Mouse (Mus musculus) WW6 (cell line): ENCODE measurements around the gene Als2.
A peak's percentile ranks its signal among the peaks of the same experiment; 100 is the strongest.

Source experiments
- DNase-seq: peaks from one replicate; pipeline ENCODE4 v3.0.0-alpha.2; 2013; ENCODE audit warnings: low read depth, low spot score

Als2 gene

DNA sequence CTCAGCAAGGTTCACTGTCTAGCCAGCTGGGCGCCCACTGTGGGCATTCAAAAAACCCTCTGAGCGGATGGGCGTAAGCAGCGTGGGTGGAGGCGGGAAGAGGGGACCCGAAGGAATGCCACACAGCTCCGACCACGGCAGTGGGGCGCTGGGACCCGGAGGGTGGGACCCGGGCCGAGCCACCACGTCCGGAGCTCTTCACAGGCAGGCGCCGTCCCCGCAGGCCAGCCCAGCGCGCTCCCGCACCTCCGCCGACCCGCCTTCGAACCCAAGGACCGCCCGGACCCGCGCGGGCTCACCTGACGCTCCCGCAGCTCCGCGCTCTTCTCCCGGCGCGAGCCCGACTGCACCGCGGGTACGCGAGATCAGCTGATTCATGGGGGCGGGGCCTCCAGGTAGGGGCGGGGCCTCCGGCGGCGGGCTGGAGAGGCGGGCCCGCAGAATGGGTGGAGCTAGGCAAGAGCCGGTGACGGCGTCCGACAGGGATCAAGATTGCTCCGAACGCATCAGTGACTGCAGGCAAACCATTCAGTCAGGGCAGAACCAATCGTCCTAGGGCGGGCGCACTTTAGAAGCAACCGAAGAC, at the start of gene Als2:
TSS of gene Als2 (minus strand) at position 376 of the 586 bp plus-strand sequence.
- DNase-seq = peak; percentile 89

DNA sequence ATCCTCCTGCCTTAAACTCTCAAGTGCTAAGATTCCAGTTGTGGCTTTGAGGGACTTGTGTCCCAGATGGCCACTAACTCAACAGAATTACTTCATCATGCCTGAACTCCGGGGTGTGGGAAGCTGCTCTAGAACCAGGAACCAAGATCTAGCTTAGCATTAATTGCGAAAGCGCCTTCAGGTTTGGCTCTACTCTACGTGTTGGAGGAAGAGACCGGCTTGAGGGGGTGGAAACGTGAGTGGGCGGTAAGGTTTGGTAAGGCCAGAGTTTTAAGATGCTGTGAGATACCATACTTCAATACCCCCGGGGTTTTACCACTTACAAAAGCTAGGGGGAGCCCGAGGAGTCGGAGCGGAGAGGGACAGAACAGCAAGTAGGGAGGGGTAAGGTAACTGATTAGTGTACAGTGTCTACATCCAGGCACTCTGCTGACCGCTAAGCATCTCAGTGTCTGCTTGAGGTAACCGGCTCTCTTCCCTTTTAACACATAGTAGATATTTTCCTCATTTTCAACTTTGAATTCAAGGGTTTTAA, 49.4 kb upstream of the Als2 start:
- peak; percentile 9 for DNase-seq

DNA sequence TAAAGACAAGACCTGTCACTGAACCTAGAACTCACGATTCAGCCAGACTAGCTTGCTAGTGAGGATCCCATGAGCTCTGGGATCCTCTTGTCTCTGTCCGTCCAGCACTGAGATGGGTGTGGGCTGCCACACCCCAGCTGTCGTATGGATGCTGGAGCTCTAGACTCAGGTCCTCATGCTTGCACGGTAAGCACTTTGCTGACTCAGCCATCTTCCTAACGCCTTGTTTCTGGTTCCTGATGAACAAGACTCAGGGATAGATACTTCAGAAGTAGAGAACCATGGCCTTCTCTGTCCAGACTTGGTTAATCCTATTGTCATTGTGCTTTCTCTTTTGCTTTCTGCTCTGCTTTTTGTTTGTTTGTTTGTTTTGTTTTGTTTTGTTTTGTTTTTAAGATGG, 48.8 kb upstream of the Als2 start:
- DNase-seq = no peak

DNA sequence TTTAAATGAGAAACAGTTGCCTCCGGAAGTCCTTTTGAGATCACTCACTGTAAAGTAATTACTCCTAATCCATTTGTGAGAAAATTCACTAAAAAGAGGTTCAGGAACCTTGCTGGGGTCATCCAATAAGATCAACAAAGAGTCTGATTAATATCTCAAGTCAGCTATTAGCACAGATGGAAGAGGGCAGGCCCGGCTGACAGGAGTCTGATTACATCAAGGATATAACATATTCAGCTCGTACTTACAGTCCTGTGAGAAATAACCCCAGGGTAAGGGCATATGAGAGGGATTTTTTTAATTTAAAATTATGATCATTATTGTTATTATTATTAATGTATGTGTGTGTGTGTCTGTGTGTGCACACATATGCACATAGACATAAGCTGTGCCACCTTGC, 35.2 kb upstream of the Als2 start:
- no peak for DNase-seq

DNA sequence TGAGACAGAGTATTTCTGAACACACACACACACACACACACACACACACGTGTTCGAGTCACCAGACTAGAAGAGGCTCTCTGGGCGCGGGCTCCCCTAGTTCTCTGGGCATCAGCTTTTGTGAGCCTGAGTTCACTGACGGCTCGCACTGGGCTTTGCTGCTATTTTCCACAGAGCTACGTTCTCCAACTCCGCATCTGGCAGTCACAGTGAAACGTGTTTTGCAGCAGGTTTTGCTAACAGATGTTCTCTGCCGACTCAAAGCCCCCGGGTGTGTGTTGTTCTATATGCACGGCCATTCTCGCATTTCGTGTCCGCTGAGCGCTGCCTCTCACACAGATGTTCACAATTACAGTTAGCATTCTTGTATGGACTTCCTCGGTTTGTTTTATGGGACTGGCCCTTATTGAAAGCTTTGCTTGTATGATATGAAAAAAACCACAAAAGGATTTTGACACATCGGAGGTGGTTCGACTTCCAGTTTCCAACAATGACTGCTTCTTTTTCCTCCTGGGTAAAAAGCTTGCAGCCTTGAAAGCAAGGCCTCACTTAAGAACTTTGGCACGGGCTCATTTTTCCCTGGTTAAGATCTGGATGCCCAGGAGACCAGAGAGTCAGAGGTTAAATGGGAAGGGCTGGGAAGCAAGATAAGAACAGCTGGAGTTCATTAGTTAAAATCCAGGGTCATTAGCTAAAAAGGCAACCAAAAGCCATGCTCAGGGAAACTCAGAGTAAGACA, 33.1 kb upstream of the Als2 start:
- no peak for DNase-seq

DNA sequence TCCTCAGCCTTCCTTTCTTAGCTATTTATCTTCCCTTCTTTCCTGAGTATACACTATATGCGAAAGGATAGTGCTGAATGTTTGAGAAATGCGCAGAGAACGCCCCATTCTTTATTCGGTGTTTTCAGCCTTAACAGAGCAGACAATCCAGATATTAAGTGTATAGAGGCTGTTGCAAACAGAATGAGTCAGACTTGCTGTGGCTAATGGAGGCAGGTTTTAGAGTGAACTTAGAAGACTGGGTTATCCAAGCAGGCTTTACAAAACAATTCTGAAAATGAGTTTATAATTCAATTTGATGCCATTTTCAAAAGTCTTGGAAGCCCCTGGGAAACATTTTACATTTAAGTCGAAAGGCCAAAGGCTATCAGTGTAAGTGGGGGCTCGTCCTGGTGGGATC, 32.4 kb upstream of the Als2 start:
- no peak for DNase-seq

DNA sequence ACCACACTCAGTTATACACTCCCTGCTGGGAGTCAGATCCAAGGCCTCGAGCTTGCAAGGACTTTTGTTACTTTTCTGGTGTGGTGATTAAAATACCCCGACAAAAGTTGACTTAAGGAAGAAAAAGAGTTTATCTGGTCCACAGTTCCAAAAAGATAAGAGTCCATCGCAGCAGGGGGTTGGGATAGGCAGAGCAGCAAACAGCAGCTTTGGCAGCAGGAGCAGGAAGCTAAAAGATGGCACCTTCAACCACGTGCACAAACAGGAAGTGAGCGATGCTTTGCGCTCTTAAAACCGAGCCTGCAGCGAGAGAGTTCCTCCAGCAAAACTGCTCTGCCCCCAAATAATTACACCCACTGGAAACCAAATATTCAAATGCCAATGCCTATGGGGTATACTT, 31.9 kb upstream of the Als2 start:
- DNase-seq = no peak

DNA sequence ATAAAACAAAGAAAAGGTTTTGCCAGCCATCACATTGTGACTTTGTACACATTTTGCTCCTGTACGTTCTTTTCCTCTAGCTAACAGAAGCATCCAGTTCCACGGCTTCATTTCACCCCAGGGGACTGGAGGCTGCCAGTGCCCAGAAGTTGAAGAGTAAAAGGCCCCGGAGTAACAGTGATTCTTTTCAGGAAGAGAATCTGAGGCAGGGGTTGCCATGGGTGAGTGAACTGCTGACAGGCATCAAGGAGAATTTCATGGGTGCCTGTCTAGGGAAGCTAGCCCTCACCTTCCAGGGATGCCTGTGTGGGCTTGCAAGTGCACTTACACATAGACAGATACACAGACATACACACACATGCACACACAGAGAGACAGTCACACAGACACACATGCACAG, 20.7 kb upstream of the Als2 start:
- DNase-seq = no peak

DNA sequence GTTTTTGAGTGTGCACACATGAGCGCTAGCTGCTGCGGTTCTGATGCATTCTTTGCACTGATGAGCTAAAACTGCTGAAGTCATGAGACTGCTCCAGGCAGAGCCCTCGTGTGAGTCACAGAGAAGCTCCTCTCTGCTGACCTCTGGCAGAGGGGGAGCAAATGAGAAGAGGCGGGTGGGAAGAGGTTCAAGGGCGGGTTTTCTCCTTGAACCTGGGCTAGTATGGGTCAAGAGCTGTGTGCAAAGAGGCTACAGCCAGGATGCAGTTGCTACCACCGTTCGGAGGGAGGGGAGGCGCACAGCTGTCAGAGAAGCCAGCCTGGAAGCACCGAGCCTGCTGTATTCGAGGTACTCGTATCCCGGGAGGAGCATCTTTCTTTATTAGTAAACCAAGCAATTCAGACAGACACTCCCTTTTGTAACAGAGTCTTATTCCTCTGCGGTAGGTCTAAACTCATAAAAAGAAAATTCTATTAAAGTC, 19.8 kb upstream of the Als2 start, which contains the start of gene Cdk15:
TSS of gene Cdk15 (plus strand) at position 156 of the 481 bp plus-strand sequence.
- peak; percentile 16 for DNase-seq

DNA sequence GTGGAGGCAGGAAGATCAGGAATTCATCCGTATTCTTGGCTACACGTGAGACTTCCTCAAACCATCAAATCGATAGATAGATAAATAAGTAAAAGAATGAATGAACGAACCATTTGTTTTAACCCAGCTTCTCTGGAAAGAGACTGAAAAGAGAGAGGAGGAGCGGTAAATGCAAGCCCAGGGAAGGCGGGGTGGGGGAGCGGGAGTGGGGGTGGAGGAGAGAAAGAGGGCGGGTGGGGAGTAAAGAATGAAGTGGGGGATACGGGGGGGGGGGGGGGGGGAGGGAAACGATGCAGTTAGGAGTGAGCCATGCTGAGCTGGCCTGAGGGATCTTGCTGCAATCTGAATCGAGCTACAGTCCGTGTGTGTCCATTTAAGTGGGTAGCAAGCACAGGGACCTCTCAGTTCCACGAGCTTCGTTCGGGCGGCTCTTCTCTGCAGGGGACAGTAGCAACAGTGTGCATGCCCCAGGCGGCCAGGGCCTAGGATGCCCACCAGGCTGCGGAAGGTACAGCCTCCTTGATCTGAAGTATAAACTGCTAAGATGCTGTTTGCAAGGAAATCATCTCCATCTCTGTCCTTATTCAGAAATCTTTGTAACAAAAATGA, 16.4 kb upstream of the Als2 start:
- DNase-seq = no peak

DNA sequence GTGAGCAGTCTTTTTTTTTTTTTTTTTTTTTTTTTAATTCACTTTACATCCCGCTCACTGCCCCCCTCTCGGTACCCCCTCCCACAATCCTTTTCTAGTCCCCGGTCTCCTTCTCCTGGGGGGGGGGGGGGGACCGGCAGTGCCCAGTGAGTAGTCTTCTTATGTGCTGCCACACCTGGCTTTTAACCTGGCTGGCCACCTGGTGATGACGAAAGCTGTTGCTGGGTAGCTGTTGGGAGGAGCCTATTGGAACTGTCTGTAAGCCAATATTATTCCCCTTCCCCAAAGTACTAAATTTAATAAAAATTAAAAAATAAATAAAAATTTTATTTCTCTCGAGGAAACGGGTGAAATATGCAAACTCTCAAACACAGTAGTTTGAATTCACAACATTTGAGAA, 15.7 kb upstream of the Als2 start:
- DNase-seq = no peak

DNA sequence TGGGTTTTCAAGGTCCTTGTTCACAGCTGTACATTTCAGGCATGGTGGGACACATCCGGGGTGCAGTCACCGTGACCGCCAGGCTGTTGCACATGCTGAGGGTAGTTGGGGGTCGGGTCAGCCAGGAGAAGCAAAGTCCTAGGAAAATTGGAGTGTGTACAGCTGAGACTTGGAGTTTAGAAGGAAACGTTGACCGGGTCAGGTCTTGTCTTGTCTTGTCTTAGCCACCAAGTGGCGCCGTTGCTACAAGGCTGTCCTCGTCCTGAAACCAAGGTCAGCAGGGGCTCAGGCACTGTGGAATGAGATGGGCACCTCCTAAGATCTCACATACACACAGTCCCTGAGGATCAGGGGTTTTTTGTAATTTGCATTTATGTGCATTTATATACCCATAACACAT, 10.6 kb upstream of the Als2 start:
- DNase-seq = peak; percentile 33

DNA sequence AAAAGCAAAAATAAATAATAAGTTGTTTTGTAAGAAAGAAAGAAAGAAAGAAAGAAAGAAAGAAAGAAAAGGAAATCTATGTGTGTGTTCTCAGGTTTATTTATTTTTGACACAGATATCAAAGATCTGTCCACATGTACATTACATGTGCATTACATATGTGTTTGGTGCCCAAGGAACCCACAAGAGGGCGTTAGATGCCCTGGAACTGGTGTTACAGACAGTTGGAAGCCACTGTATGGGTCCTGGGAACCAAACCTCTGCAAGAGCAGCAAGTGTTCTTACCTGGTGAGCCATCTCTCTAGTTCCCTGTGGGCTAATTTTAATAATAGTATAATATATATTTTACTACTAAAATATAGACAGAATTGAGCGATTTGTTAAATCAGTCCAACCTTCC, 6.7 kb upstream of the Als2 start:
- DNase-seq = no peak

DNA sequence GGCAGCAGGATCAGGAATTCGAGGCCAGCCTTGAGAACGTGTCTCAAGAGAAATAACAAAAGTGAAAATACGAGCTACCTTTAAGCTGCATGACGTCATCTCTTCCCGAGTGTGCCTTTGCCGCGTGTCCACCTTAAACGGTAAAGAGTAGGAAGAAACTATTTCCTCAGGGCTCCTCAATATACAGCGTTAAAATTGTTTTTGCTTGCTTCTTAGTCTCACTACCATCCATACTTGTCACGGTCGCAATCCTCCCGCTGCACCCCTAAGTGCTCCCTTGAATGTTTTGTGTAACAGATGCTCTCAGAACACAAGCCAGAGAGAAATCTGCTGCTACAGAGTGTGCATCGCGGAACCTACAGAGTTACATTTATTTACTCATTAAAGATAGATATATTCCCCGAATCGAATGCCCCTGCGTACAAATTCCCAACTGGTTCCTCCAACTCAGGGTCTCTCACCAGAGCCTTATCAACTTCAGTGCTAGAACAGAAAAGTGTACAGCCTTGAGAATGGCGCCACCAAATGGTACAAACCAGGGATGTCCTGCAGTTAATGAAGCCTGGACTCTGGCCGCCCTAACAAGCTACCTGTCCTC, 682 bp upstream of the Als2 start:
- DNase-seq = no peak

DNA sequence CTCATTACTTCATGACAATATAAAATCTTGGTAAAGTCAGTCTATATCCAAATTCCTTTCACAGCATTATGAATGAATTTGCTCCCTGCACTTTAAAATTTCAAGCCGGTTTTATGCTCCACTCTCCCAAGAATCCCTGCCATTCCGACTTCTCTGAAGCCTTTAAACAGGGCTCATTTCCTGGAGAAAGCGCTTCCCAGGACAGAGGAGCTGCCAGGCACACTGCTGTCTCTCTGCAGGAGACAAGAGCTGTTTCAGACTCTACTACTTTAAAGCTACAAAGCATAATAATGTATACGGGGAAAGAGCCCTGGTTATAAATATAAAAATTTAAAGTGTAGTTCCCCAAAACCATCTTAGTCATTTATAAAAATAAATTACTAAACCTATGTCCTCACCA, 7.8 kb downstream of the Als2 start:
- DNase-seq = no peak

DNA sequence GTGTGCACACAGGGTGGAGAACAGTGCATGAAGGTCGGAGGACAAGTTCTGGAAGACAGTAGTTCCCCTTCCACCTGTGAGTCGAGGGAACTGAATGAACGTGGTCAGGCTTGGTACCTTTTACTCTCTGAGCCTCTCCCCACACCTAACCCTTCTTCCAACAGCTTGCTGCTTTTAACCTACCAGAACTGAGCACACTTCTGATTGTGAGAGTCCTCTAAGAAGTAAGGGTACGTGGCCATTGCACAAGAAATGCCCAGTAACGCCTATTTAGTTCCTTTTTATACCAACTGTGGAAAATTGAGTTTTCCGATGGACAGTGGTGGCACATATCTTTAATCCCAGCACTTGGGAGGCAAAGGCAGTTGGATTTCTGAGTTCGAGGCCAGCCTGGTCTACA, 8.5 kb downstream of the Als2 start:
- DNase-seq = no peak

DNA sequence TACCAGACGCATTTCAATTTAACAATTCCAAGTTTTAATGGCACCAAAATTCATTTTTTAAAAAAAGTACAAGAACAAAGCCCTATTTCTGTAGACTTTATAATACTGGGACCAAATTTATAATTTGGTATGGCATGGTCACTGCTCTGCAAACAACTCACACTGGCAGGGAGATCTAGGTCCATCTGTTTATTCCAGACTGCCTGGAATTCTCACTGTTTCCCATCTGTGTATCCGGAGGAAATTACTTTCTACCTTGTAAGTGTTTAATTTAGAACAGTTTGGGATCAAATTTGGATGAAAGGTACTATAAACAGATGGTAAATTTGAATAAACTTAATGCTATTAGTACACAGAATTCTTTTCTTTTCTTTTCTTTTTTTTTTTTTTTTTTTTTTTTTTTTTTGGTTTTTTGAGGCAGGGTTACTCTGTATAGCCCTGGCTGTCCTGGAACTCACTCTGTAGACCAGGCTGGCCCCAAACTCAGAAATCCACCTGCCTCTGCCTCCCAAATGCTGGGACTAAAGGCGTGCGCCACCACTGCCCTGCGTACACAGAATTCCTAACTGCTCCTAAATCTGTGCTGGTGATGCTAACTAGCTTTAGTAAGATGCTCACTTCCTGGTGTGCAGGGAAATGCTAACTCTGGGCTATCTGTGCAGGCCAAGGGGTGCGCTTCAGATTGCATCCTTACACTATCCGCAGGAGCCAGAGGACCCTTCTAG, 14.8 kb downstream of the Als2 start:
- DNase-seq = no peak

DNA sequence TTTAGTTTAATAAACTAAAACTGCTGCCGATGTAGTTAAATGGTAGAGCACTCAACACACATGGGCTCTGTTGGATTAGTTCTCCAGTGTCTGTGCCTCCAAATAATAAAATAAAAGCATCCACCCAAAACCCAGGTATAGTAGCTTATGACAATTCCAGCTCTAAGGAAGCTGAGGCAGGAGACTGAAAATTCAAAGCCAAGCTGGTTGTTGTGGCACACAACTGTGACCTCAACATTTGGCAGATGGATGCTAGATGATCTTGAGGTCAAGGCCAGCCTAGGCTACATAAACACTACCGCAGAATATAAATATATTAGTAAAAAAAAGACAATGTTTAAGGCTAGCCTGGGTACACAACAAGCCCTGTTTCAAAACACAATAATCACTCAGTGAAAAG, 15.4 kb downstream of the Als2 start:
- DNase-seq = no peak

DNA sequence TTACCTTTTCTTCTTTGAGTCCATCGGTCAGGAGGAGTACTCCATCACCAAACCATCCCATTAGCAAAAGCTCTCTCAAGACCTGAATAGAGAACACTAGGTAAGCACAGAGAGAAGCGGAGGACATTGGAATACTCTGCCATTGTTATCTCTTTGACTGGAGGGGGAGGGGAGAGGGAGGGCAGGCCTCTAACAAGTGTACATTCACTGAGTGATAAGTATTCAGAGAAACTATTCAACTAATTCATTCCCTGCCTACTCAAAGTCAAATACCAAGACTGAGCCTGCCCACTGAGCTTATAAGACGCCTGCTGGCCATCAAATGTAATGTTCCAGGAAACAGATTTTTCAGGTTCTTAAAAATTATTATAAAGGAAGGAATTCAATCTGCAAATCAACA, 16.7 kb downstream of the Als2 start:
- no peak for DNase-seq

DNA sequence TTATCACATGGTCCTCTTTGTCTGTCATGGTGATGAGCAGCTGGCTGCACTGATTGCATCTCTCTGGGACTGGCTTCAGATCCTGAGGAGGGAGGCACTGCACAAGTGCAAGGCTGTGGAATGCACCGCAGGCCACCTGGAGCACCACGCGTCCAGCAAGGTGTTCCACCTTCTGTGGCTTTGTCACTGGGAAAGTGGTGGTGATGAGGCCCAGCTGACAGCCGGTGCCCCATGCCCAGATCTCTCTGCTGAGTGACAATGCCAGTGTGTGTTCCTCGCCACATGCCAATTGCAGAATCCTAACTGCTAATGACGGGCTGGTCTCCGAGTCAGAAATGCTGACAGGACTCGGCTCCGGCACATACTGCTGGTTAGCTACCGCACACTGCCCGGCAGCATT, 21.6 kb downstream of the Als2 start:
- DNase-seq = no peak

DNA sequence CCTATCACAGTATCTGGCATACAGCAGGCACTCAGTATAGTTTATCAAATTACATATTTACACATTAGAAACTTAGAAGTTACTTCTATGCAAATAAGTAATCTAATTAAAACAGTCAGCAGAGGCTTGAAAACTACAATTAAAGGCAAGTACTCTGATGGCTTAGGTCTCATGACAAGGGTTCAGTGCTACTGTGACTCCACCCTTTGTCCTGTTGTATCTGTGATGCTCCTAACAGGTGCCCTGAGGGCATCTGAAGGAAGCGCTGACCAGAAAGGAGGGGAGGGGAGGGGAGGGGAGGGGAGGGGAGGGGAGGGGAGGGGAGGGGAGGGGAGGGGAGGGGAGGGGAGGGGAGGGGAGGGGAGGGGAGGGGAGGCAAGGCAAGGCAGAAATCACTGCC, 24.1 kb downstream of the Als2 start:
- DNase-seq = no peak
